Mouse (Mus musculus) liver, embryonic 18 days (tissue): ENCODE results near the gene Gm14151. TPM values are rescaled to one million over a fixed set of nuclear protein-coding genes. Genes with fewer than 3 reads are reported as not detected.

ENCODE experiments used
- polyA plus RNA-seq: library from polyadenylated mRNA; depleted of rRNA; stranded (reverse); fragments of >200 nt; gene quantifications from 2 replicates; pipeline ENCODE4 v1.2.3, GENCODE M21; 2012; rRNA removed

The Gm14151 gene
- polyA plus RNA-seq = not detected in 2 replicates

DNA sequence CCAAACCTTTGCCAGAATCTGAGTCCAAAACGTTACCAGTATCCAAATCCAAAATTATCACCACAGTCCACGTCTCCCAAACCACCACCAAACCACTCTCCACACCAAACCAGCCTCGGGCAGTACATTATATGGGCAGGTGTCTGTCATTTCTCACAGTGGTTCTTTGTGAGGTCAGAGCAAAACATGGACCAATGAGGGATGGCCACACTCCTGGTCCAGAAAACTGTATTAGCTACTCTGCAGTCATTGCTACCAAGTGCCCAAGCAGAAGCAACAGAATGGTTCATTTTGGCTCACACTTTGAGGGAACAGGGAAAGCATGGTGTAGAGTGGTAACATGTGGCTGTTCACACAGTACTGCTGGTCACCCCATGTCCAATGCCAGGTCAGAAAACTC lies at the start of gene Gm14151:
Gm14151 (minus strand) TSS at position 101 of the 400 bp plus-strand sequence.

DNA sequence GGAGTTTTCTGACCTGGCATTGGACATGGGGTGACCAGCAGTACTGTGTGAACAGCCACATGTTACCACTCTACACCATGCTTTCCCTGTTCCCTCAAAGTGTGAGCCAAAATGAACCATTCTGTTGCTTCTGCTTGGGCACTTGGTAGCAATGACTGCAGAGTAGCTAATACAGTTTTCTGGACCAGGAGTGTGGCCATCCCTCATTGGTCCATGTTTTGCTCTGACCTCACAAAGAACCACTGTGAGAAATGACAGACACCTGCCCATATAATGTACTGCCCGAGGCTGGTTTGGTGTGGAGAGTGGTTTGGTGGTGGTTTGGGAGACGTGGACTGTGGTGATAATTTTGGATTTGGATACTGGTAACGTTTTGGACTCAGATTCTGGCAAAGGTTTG lies 5.8 kb upstream of the Gm14151 start, which contains the start of gene Gm14147:
Gm14147 (plus strand) TSS at position 301 of the 400 bp plus-strand sequence.

GRCm38 (mm10) chr2:151039232-151039695 lies 52.9 kb downstream of the Gm14151 start, which contains the start of the genes Ninl and Nanp:
Gene Ninl, minus strand, starts transcription at chr2:151039382.
Gene Nanp, minus strand, starts transcription at chr2:151039398.

Other genes with a start within 250 kb of the Gm14151 start
- gene Abhd12, start 187.6 kb downstream of the Gm14151 start, polyA plus RNA-seq = 12.7 and 12.9 TPM in 2 replicates
- 11.8 and 12.6 TPM in 2 replicates for gene Gins1, start 186.9 kb downstream of the Gm14151 start, polyA plus RNA-seq
- gene Ninl, start 53.0 kb downstream of the Gm14151 start, polyA plus RNA-seq = 4.7 and 5.1 TPM in 2 replicates
- gene Nanp, start 53.0 kb downstream of the Gm14151 start, polyA plus RNA-seq = 16.0 and 17.0 TPM in 2 replicates
- not detected in 2 replicates for gene Gm14147, start 5.9 kb upstream of the Gm14151 start, polyA plus RNA-seq